Mouse (Mus musculus): ENCODE data around the gene Atp13a3.

DNA sequence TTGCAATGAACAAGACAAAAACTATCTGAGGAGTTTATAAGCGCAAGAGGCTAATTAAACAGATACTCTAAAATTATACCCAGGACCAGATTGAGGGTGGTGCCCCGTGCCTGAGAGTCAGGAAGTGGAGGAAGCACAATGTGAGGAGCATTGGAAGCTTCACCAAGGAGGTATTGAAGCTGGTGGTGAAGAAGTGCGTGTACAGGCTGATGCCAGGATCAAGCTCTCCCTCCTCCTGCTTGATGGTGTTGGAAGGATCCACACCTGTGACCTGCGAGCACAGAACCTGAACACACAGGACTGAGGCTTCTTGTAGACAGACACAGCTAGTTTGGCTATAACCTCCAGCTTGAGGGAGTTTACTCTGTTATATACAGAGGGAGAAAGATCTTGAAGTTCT is 99.7 kb downstream of the Atp13a3 start:
- TF ChIP-seq CTCF (IDR thresholded peaks at IDR 0.05; ENCODE audit: extremely low read depth, insufficient read depth, low read length) (no peak), POLR2A (IDR thresholded peaks at IDR 0.05; ENCODE audit: extremely low read depth, insufficient read depth, low read length) (no peak)
